10 mouse cellular contexts compared by ENCODE assay signal in genomic region chr3:145612662-145613061, GRCm38 (mm10). TPM values are rescaled to one million over a fixed set of nuclear protein-coding genes. Genes with fewer than 3 reads are reported as not detected.
DNase-seq lines count a peak whose midpoint lies in the region; ATAC-seq and TF ChIP-seq lines count a peak whose summit lies in the region.
"Had no signal": no experiment of that assay in that cellular context is flagged by ENCODE, and none has a peak within 500 bp of the region (broad histone marks: within the 10 kb centered on the region; RNA-seq: fewer than 3 reads in every experiment).

No protein-coding gene starts in this region.

- H3K27me3 ChIP-seq in kidney, postnatal 0 days (ENCODE audit: insufficient read depth, low read length): no peaks in the 10 kb centered on the region
- H3K27me3 ChIP-seq: neural tube, embryonic 12.5 days had no signal

- H3K9me3 ChIP-seq in kidney, postnatal 0 days (replicated peaks; ENCODE audit: low read length): no peaks in the 10 kb centered on the region
- H3K9me3 ChIP-seq: neural tube, embryonic 12.5 days had no signal

- no peak for ATAC-seq in kidney, postnatal 0 days (replicated peaks; ENCODE audit: low FRiP score, low read depth)
- peak; percentile 80 for ATAC-seq in CD4-positive, CD25-positive, alpha-beta regulatory T cell, adult 4 months

- H3K4me1 ChIP-seq in kidney, postnatal 0 days (replicated peaks; ENCODE audit: insufficient read depth, low read length): peaks cover 16% of the 10 kb centered on the region

- no peak overlapping the region for H3K4me3 ChIP-seq in kidney, postnatal 0 days (replicated peaks; ENCODE audit: low read depth, low read length)
- H3K4me3 ChIP-seq: neural tube, embryonic 12.5 days had no signal

- H3K4me2 ChIP-seq in kidney, postnatal 0 days (ENCODE audit: low read length): no peak overlapping the region
- H3K4me2 ChIP-seq: neural tube, embryonic 12.5 days had no signal

- 30% methylated on average over 4 of the region's 4 CpGs for WGBS in kidney, postnatal 0 days

- peak; percentile 75 for TF ChIP-seq CTCF in kidney, postnatal 0 days (IDR thresholded peaks at IDR 0.05; ENCODE audit: low read depth)

- intact Hi-C loops in left cerebral cortex, postnatal 36 days (cut with DNase I): no loop called here

- DNase-seq in kidney, postnatal 0 days (ENCODE audit: low spot score): peak; percentile 77
- DNase-seq in kidney, adult 18-20 months: no peak
- DNase-seq in ZHBTc4 (ENCODE audit: low read depth, low spot score): peak; percentile 74
- peak; percentile 32 for DNase-seq in lung, postnatal 14 days
- no peak for DNase-seq in Muller cell, postnatal 12 days (ENCODE audit: inconsistent ontology term)
- DNase-seq in left cerebral cortex, postnatal 36 days (ENCODE audit: low spot score in 2 of 2): no peak
- no peak for DNase-seq in cerebellum, postnatal 4 days (ENCODE audit: low spot score in 2 of 2)
- DNase-seq: kidney, postnatal 14 days had no signal

- H3K36me3 ChIP-seq in kidney, postnatal 0 days (ENCODE audit: insufficient read depth, low read length): no peaks in the 10 kb centered on the region

- H3K27ac ChIP-seq in kidney, postnatal 0 days: no peak overlapping the region
- H3K27ac ChIP-seq: neural tube, embryonic 12.5 days had no signal

- H3K9ac ChIP-seq in kidney, postnatal 0 days (ENCODE audit: low read depth, low read length): no peak overlapping the region
- H3K9ac ChIP-seq: neural tube, embryonic 12.5 days had no signal

RNA-seq across cellular contexts. Expression of gene Znhit6, which starts 36.7 kb away (rescaled TPM):
- polyA plus RNA-seq in kidney, postnatal 0 days (2015; fragmentation: Nextera tagmentation; extraction: Ambion mirVana): 28.6 and 31.8 TPM in 2 replicates
- 10 to 100 TPM; 27.5 to 32.0 TPM for polyA plus RNA-seq in CD4-positive, CD25-positive, alpha-beta regulatory T cell, adult 4 months (2017; shearing (Covaris generic))
- 10 to 100 TPM; 13.8 to 17.4 TPM for total RNA-seq in left cerebral cortex, postnatal 36 days (2021)

RNA-seq across cellular contexts. Expression of gene Ccn1, which starts 37.1 kb away (rescaled TPM):
- polyA plus RNA-seq in kidney, postnatal 0 days (2015; fragmentation: Nextera tagmentation; extraction: Ambion mirVana): 74.8 and 86.4 TPM in 2 replicates
- not detected for polyA plus RNA-seq in CD4-positive, CD25-positive, alpha-beta regulatory T cell, adult 4 months (2017; shearing (Covaris generic))
- total RNA-seq in left cerebral cortex, postnatal 36 days (2021): 10 to 100 TPM in 1 of 2 experiments, 1 to 10 TPM in 1; 3.1 to 19.7 TPM

Comparison
In these comparisons a context has a peak if more than half of its experiments do, and no peak if none do; other contexts are left out.
1. DNase-seq: peak in kidney, postnatal 0 days (single experiment), ZHBTc4 (single experiment) and lung, postnatal 14 days (single experiment); none in kidney, adult 18-20 months (single experiment), Muller cell, postnatal 12 days (single experiment), left cerebral cortex, postnatal 36 days (0 of 2) and cerebellum, postnatal 4 days (0 of 2).
2. RNA of gene Ccn1, which starts 37.1 kb away (polyA plus RNA-seq): 74.8 to 86.4 TPM in kidney, postnatal 0 days; not detected in CD4-positive, CD25-positive, alpha-beta regulatory T cell, adult 4 months; every median in the first group is over 10 times any median in the second.